Mouse (Mus musculus): ENCODE measurements around the gene Tubb5.

- no peak for TF ChIP-seq POLR2A (IDR thresholded peaks at IDR 0.05; ENCODE audit: borderline replicate concordance, extremely low read depth, insufficient read depth, insufficient read length, poor library complexity, severe bottlenecking)
- TF ChIP-seq CTCF (IDR thresholded peaks at IDR 0.05; ENCODE audit: borderline replicate concordance, extremely low read depth, insufficient read depth, insufficient read length) = no peak
Observed at GRCm38 (mm10) chr17:35864832-35865353, 26.8 kb upstream of the Tubb5 start.

Measured in brain, embryonic 14.5 days (tissue).